Mouse (Mus musculus) MEL (cell line): ENCODE measurements around the gene Kank1.

Experiments
- CHD1 ChIP-seq: IDR thresholded peaks from 2 replicates; pipeline ENCODE4 v1.6.1; 2012; ENCODE audit warnings: low read depth, mild to moderate bottlenecking, inconsistent platforms, low read length, improper control_type of control experiment
- CTCF ChIP-seq, 3 experiments: IDR thresholded peaks in 2 of 3; conservative IDR thresholded peaks in 1 of 3; 2 replicates each; pipeline ENCODE4 v1.5.1; 2011 to 2012; ENCODE audit warnings: low read length in 3 of 3, low read depth in 2 of 3, mild to moderate bottlenecking in 2 of 3, improper control_type of control experiment in 1 of 3, inconsistent platforms in 1 of 3, mixed read lengths in 1 of 3, moderate library complexity in 1 of 3; ENCODE audit not compliant: control insufficient read depth in 1 of 3, insufficient read depth in 1 of 3, poor library complexity in 1 of 3, severe bottlenecking in 1 of 3
- KAT2A ChIP-seq: conservative IDR thresholded peaks from 2 replicates; pipeline ENCODE4 v1.6.1; 2012; ENCODE audit warnings: low read depth, low read length, improper control_type of control experiment, inconsistent platforms
- NELFE ChIP-seq: IDR thresholded peaks from 2 replicates; pipeline ENCODE4 v1.6.1; 2011; ENCODE audit warnings: low read depth, low read length, improper control_type of control experiment
- NRF1 ChIP-seq: IDR thresholded peaks from 2 replicates; pipeline ENCODE4 v1.6.1; 2014; ENCODE audit warnings: low read depth, mild to moderate bottlenecking, inconsistent platforms, low read length, improper control_type of control experiment, moderate library complexity; ENCODE audit not compliant: poor library complexity, insufficient read depth, severe bottlenecking
- TAL1 ChIP-seq: IDR thresholded peaks from 2 replicates; pipeline ENCODE4 v1.6.1; 2012; ENCODE audit warnings: mild to moderate bottlenecking, inconsistent platforms, low read length, moderate library complexity, mixed read lengths
- TBP ChIP-seq: IDR thresholded peaks from 2 replicates; pipeline ENCODE4 v1.8.0; 2011; ENCODE audit warnings: low read depth, low read length, improper control_type of control experiment
- USF1 ChIP-seq: IDR thresholded peaks from 2 replicates; pipeline ENCODE4 v1.6.1; 2014; ENCODE audit warnings: low read depth, mild to moderate bottlenecking, inconsistent platforms, low read length, improper control_type of control experiment, moderate library complexity
- ZNF384 ChIP-seq: IDR thresholded peaks from 2 replicates; pipeline ENCODE4 v1.6.1; 2012; ENCODE audit warnings: low read depth, mild to moderate bottlenecking, inconsistent platforms, low read length, improper control_type of control experiment

- TF ChIP-seq TBP (no peak), CTCF (IDR thresholded peaks at IDR 0.05 in 2 of 3, conservative IDR thresholded peaks at IDR 0.05 in 1 of 3; ENCODE audit: control insufficient read depth in 1 of 3, insufficient read depth in 1 of 3, low read depth in 2 of 3, low read length in 3 of 3, poor library complexity in 1 of 3, severe bottlenecking in 1 of 3) (no peak), ZNF384 (no peak), TAL1 (no peak), NRF1 (no peak), KAT2A (no peak), NELFE (no peak), CHD1 (no peak), USF1 (no peak)
Measured at GRCm38 (mm10) chr19:25358486-25359120, 121.8 kb downstream of the Kank1 start.
